Mouse (Mus musculus) sigmoid colon, adult 10 weeks (tissue): ENCODE measurements around the gene Fam114a2. TPM values are rescaled to one million over a fixed set of nuclear protein-coding genes. Genes with fewer than 3 reads are reported as not detected.

Experiments
- polyA plus RNA-seq: library from polyadenylated mRNA; stranded (reverse); fragments of 350-450 nt; fragmentation: Illumina TruSeq; extraction: RNeasy Lipid Tissue Mini Kit (QIAGEN cat#74804); gene quantifications from one replicate; pipeline ENCODE4 v1.2.3, GENCODE M21; 2014; ENCODE audit warnings: low read depth, low replicate concordance

The Fam114a2 gene
- polyA plus RNA-seq, result 84.7 TPM

GRCm38 (mm10) chr11:57518091-57518750 lies at the start of gene Fam114a2, which contains the start of gene Mfap3:
Gene Fam114a2, minus strand, starts transcription at chr11:57518617.
Gene Mfap3, plus strand, starts transcription at chr11:57518664.

Other genes starting within 250 kb of the Fam114a2 start
- 34.5 TPM for gene Mfap3, start within 50 bp of the Fam114a2 start, polyA plus RNA-seq
- 4.8 TPM for gene Galnt10, start 126.8 kb upstream of the Fam114a2 start, polyA plus RNA-seq